In the genomic region with DNA sequence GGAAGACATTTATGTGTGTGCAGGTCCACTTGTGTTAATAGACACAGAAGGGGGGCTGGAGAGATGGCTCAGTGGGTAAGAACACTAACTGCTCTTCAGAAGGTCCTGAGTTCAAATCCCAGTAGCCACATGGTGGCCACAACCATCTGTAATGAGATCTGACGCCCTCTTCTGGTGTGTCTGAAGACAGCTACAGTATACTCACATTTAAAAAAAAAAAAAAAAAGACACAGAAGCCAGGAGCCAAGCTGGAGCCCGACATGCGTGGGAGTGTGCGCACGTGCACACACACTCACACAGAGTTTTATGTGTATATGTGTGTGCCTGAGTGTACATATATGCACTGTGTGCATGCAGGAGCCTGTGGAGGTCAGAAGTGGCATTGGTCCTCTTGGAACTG, we compare ENCODE assay signal across 27 mouse cellular contexts. TPM values are rescaled to one million over a fixed set of nuclear protein-coding genes. Genes with fewer than 3 reads are reported as not detected.
DNase-seq lines count a peak whose midpoint lies in the region; ATAC-seq and TF ChIP-seq lines count a peak whose summit lies in the region.
"Had no signal": no experiment of that assay in that cellular context is flagged by ENCODE, and none has a peak within 500 bp of the region (broad histone marks: within the 10 kb centered on the region; RNA-seq: fewer than 3 reads in every experiment).

No protein-coding gene starts in this region.

- TF ChIP-seq POLR2A in heart, adult 2 months (IDR thresholded peaks at IDR 0.05; ENCODE audit: insufficient read depth, low read depth, low read length), result no peak

- H3K4me1 ChIP-seq in heart, adult 2 months (ENCODE audit: control insufficient read depth, insufficient read depth, low read length), result no peaks in the 10 kb centered on the region; the same call in 1 of the 2 replicates
- H3K4me1 ChIP-seq in liver, embryonic 14.5 days (replicated peaks; ENCODE audit: control insufficient read depth in 2 of 2, insufficient read depth in 2 of 2, low read length in 1 of 2), result peaks cover 18 to 21% of the 10 kb centered on the region in 2 experiments
- peaks cover 6% of the 10 kb centered on the region for H3K4me1 ChIP-seq in liver, postnatal 0 days (ENCODE audit: insufficient read depth)
- H3K4me1 ChIP-seq in ES-E14 (ENCODE audit: control insufficient read depth in 2 of 2, insufficient read depth in 2 of 2, low read length in 2 of 2, poor library complexity in 1 of 2), result peaks cover 2 to 7% of the 10 kb centered on the region in 2 experiments; a peak in 3 of 4 replicates

- DNase-seq in heart, adult 2 months, result no peak
- no peak for DNase-seq in heart, adult 8-10 months (ENCODE audit: low spot score)
- no peak for DNase-seq in liver, embryonic 14.5 days (ENCODE audit: low read depth in 3 of 3, low spot score in 3 of 3)
- no peak for DNase-seq in liver, postnatal 0 days
- DNase-seq in ES-E14 (ENCODE audit: low read depth, low spot score), result no peak
- no peak for DNase-seq in right cerebral cortex, postnatal 14 days
- no peak for DNase-seq in embryo, embryonic 10.5 days (ENCODE audit: low spot score)
- DNase-seq: adrenal gland, adult 8-10 months; adrenal gland, postnatal 25 days; cerebellum, adult 11-12 months; cerebellum, adult 9-11 months; cerebellum, postnatal 25 days; embryo, embryonic 11 days; gastrocnemius, postnatal 25 days; heart, postnatal 10 days; heart, postnatal 36 days; kidney, adult 2 months had no signal

- in situ Hi-C loops in ES-E14 (cut with MboI; ENCODE audit: low sequenced_read_pairs in 2 of 2, unreplicated experiment in 2 of 2), result no loop called here

- no peak overlapping the region for H3K4me2 ChIP-seq in liver, embryonic 14.5 days (ENCODE audit: low read depth)
- no peak overlapping the region for H3K4me2 ChIP-seq in liver, postnatal 0 days (ENCODE audit: low read depth, low read length)
- H3K4me2 ChIP-seq: forebrain, embryonic 13.5 days; heart, embryonic 12.5 days; heart, embryonic 15.5 days; hindbrain, embryonic 14.5 days had no signal

- H3K4me3 ChIP-seq in heart, adult 2 months, result no peak overlapping the region
- no peak overlapping the region for H3K4me3 ChIP-seq in liver, embryonic 14.5 days (ENCODE audit: insufficient read depth in 1 of 2, low read depth in 2 of 2, low read length in 2 of 2)
- no peak overlapping the region for H3K4me3 ChIP-seq in liver, postnatal 0 days (ENCODE audit: low read depth, low read length)
- no peak overlapping the region for H3K4me3 ChIP-seq in ES-E14 (ENCODE audit: insufficient read depth in 1 of 2, low read depth in 1 of 2, low read length in 2 of 2, poor library complexity in 1 of 2, severe bottlenecking in 1 of 2)
- H3K4me3 ChIP-seq: forebrain, embryonic 10.5 days; forebrain, embryonic 13.5 days; heart, embryonic 12.5 days; heart, embryonic 15.5 days; hindbrain, embryonic 10.5 days had no signal

- peak; percentile 21; the same call in 1 of the 2 replicates for TF ChIP-seq CTCF in heart, adult 2 months (IDR thresholded peaks at IDR 0.05)
- TF ChIP-seq CTCF in liver, embryonic 14.5 days (IDR thresholded peaks at IDR 0.05; ENCODE audit: low read depth), result peak; percentile 12; the same call in 1 of the 2 replicates
- TF ChIP-seq CTCF in liver, postnatal 0 days (IDR thresholded peaks at IDR 0.05; ENCODE audit: low read depth), result no peak

- no peak overlapping the region for H3K9ac ChIP-seq in heart, adult 2 months (ENCODE audit: low read depth, low read length)
- no peak overlapping the region for H3K9ac ChIP-seq in liver, embryonic 14.5 days (replicated peaks)
- no peak overlapping the region for H3K9ac ChIP-seq in liver, postnatal 0 days (replicated peaks)
- no peak overlapping the region for H3K9ac ChIP-seq in ES-E14 (ENCODE audit: insufficient read depth, low read depth, low read length, poor library complexity, severe bottlenecking)
- H3K9ac ChIP-seq: forebrain, embryonic 13.5 days; heart, embryonic 12.5 days; heart, embryonic 15.5 days; hindbrain, embryonic 14.5 days had no signal

- H3K27ac ChIP-seq in heart, adult 2 months, result no peak overlapping the region
- H3K27ac ChIP-seq in liver, embryonic 14.5 days, result no peak overlapping the region
- no peak overlapping the region for H3K27ac ChIP-seq in liver, postnatal 0 days (ENCODE audit: low read depth)
- H3K27ac ChIP-seq in ES-E14 (ENCODE audit: insufficient read depth, low read depth, low read length, poor library complexity, severe bottlenecking), result no peak overlapping the region
- H3K27ac ChIP-seq: forebrain, embryonic 10.5 days; forebrain, embryonic 13.5 days; heart, embryonic 15.5 days; hindbrain, embryonic 10.5 days; hindbrain, embryonic 14.5 days had no signal

- no peak for ATAC-seq in liver, embryonic 14.5 days (ENCODE audit: insufficient read depth)
- ATAC-seq in liver, postnatal 0 days, result no peak
- ATAC-seq: activated CD4-positive, CD25-positive, alpha-beta regulatory T cell, adult 4 months; CD4-positive, CD25-positive, alpha-beta regulatory T cell, adult 4 months; forebrain, embryonic 13.5 days; forebrain, embryonic 16.5 days; intestine, postnatal 0 days had no signal

- TF ChIP-seq EP300 in heart, adult 2 months (IDR thresholded peaks at IDR 0.05; ENCODE audit: insufficient read depth, low read depth, low read length), result no peak
- TF ChIP-seq EP300 in liver, embryonic 14.5 days (IDR thresholded peaks at IDR 0.05; ENCODE audit: low read depth), result no peak
- no peak for TF ChIP-seq EP300 in liver, postnatal 0 days (IDR thresholded peaks at IDR 0.05; ENCODE audit: low read depth)

- 0 out of 2 replicates have a peak, but pooled peaks cover 2% of the 10 kb centered on the region for H3K36me3 ChIP-seq in heart, adult 2 months (ENCODE audit: control insufficient read depth, insufficient read depth, low read length)
- peaks cover 8% of the 10 kb centered on the region for H3K36me3 ChIP-seq in liver, embryonic 14.5 days (replicated peaks; ENCODE audit: control insufficient read depth, insufficient read depth, low read depth)
- peaks cover 9% of the 10 kb centered on the region; the same call in 1 of the 2 replicates for H3K36me3 ChIP-seq in liver, postnatal 0 days (replicated peaks; ENCODE audit: insufficient read depth, low read length)
- peaks cover 2% of the 10 kb centered on the region for H3K36me3 ChIP-seq in ES-E14 (ENCODE audit: control insufficient read depth, insufficient read depth, low read length, poor library complexity, severe bottlenecking)
- H3K36me3 ChIP-seq: heart, embryonic 15.5 days had no signal

- H3K27me3 ChIP-seq in heart, adult 2 months (ENCODE audit: control insufficient read depth, insufficient read depth, low read length), result no peaks in the 10 kb centered on the region
- no peaks in the 10 kb centered on the region for H3K27me3 ChIP-seq in liver, embryonic 14.5 days (ENCODE audit: control insufficient read depth, insufficient read depth, low read length)
- no peaks in the 10 kb centered on the region for H3K27me3 ChIP-seq in liver, postnatal 0 days (ENCODE audit: insufficient read depth, low read length)
- H3K27me3 ChIP-seq: forebrain, embryonic 13.5 days; heart, embryonic 12.5 days; heart, embryonic 15.5 days had no signal

- intact Hi-C loops in heart, adult 2 months (cut with DNase I), result no loop called here

- H3K79me2 ChIP-seq in heart, adult 2 months (replicated peaks; ENCODE audit: control insufficient read depth, insufficient read depth, low read length), result no peaks in the 10 kb centered on the region

- 85% methylated on average over 5 of the region's 5 CpGs for WGBS in heart, adult 2 months
- WGBS in liver, embryonic 14.5 days (ENCODE audit: insufficient replicate concordance), result 81% methylated on average over 5 of the region's 5 CpGs
- 85% methylated on average over 5 of the region's 5 CpGs for WGBS in liver, postnatal 0 days (ENCODE audit: insufficient replicate concordance)

- H3K9me3 ChIP-seq in liver, embryonic 14.5 days (ENCODE audit: control insufficient read depth, low read length), result no peaks in the 10 kb centered on the region
- no peaks in the 10 kb centered on the region for H3K9me3 ChIP-seq in liver, postnatal 0 days (ENCODE audit: low read length)
- no peaks in the 10 kb centered on the region for H3K9me3 ChIP-seq in ES-E14 (ENCODE audit: control insufficient read depth, insufficient read depth, low read depth, low read length)
- H3K9me3 ChIP-seq: forebrain, embryonic 10.5 days; forebrain, embryonic 13.5 days; heart, embryonic 12.5 days; heart, embryonic 15.5 days; hindbrain, embryonic 10.5 days had no signal

TF ChIP-seq in ES-E14, 5 proteins besides CTCF, POLR2A, EP300 and RAD21:
- no peak for TF ChIP-seq CHD2 (IDR thresholded peaks at IDR 0.05; ENCODE audit: low read depth, low read length)
- TF ChIP-seq HCFC1 (IDR thresholded peaks at IDR 0.05; ENCODE audit: borderline replicate concordance, insufficient read depth, low read length), result no peak
- peak; percentile 86 for TF ChIP-seq ZNF384 (IDR thresholded peaks at IDR 0.05; ENCODE audit: low read depth, low read length)
- TF ChIP-seq MAFK (IDR thresholded peaks at IDR 0.05; ENCODE audit: insufficient read depth, low read depth, low read length), result no peak

RNA-seq across cellular contexts. Expression of a gene that starts 2.2 kb away (rescaled TPM):
- 1 to 10 TPM; 2.3 to 2.5 TPM for total RNA-seq in heart, adult 2 months (2021)
- polyA plus RNA-seq in heart, adult 2 months (2012; rRNA removed), result 1.6 and 3.0 TPM in 2 replicates
- 1 to 10 TPM; 1.8 to 2.7 (median 2.4) TPM for total RNA-seq in heart, adult 8-10 months (2022)
- polyA plus RNA-seq in liver, embryonic 14.5 days (2012; rRNA removed), result 29.9 and 38.0 TPM in 2 replicates
- 99.8 and 113 TPM in 2 replicates for polyA plus RNA-seq in liver, embryonic 14.5 days (2014; fragmentation: Nextera tagmentation; extraction: Ambion mirVana)
- polyA plus RNA-seq in liver, postnatal 0 days (2015; fragmentation: Nextera tagmentation; extraction: Ambion mirVana), result 44.7 and 46.8 TPM in 2 replicates
- total RNA-seq in ES-E14 (2012; rRNA removed), result 11.3 and 18.2 TPM in 2 replicates

RNA-seq across cellular contexts. Expression of a gene that starts 42.0 kb away (rescaled TPM):
- total RNA-seq in heart, adult 2 months (2021), result 10 to 100 TPM; 18.1 to 23.0 TPM
- 4.6 and 11.9 TPM in 2 replicates for polyA plus RNA-seq in heart, adult 2 months (2012; rRNA removed)
- 10 to 100 TPM; 17.0 to 25.0 (median 20.9) TPM for total RNA-seq in heart, adult 8-10 months (2022)
- polyA plus RNA-seq in liver, embryonic 14.5 days (2012; rRNA removed), result 4.6 and 6.6 TPM in 2 replicates
- 9.4 and 9.6 TPM in 2 replicates for polyA plus RNA-seq in liver, embryonic 14.5 days (2014; fragmentation: Nextera tagmentation; extraction: Ambion mirVana)
- 5.3 and 6.2 TPM in 2 replicates for polyA plus RNA-seq in liver, postnatal 0 days (2015; fragmentation: Nextera tagmentation; extraction: Ambion mirVana)
- 6.5 and 10.9 TPM in 2 replicates for total RNA-seq in ES-E14 (2012; rRNA removed)
